Mouse (Mus musculus): ENCODE results near the gene Mab21l3.

DNA sequence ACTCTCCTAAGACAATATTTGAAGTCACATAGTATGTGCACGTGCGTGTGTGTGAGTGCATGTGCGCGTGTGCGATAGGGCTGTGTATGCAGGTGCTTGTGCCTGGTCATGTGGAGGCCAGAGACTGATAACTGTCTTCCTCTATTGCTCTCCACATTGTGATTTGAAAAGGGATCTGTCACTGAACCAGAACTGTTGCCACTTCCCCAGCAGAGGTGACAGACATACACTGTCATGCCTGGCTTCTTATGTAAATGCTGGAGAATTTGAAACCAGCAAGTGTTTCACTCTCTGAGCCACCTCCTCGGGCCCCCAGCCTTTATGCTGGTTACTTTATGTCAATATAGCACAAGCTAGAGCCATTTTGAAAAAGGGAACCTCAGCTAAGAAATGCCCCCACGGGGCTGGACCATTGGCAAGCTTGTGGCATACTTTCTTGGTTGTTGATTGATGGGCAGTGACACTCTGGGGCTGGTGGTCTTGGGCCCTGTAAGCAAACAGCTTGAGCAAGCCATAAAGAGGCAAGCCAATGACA, 46.7 kb upstream of the Mab21l3 start:
- TF ChIP-seq CTCF (IDR thresholded peaks at IDR 0.05; ENCODE audit: low read depth, low read length) (no peak), POLR2AphosphoS5 (IDR thresholded peaks at IDR 0.05; ENCODE audit: insufficient replicate concordance, low read depth, low read length) (no peak), GATA1 (IDR thresholded peaks at IDR 0.05; ENCODE audit: borderline replicate concordance, low read length) (no peak), TAL1 (conservative IDR thresholded peaks at IDR 0.05; ENCODE audit: low read depth, low read length) (no peak), GATA2 (IDR thresholded peaks at IDR 0.05; ENCODE audit: borderline replicate concordance, low read depth, low read length) (no peak)

Measured in G1E (cell line).